Mouse (Mus musculus): ENCODE measurements around the gene Cdh18.
"Not testable (repeated sequence)": the region's sequence is repeated elsewhere in the genome, so short reads cannot be mapped to it uniquely, and the experiment has no call there.

Cdh18 gene

GRCm38 (mm10) chr15:22947234-22947633 is 398.4 kb downstream of the Cdh18 start:
- no peak for DNase-seq (ENCODE audit: low spot score in 2 of 2)

- DNase-seq (ENCODE audit: low spot score in 2 of 2): no peak
These were observed 420.6 kb downstream of the Cdh18 start for GRCm38 (mm10) chr15:22969424-22969823.

DNA sequence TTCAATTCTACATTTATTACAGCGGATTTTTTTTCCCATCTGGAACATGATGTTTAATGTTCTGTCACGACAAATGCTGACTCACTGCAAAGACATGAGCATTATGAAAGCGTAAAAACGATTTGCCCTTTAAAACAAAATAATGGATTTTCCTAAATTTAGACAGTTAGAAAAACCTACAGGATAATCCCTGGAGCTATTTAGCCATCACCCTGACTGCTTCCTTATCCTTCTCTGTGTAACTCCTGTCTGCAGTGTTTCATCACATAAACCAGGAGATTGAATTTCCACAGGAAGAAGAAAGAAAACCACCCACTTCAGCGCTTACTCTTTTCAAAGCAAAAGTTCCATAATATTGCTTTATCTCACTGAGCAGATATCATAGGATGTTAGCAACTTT is 431.3 kb downstream of the Cdh18 start:
- no peak for DNase-seq (ENCODE audit: low spot score in 2 of 2)

GRCm38 (mm10) chr15:22984647-22985046 is 435.8 kb downstream of the Cdh18 start:
- DNase-seq (ENCODE audit: low spot score in 2 of 2): no peak

GRCm38 (mm10) chr15:23016680-23017079 is 467.9 kb downstream of the Cdh18 start:
- no peak for DNase-seq (ENCODE audit: low spot score in 2 of 2)

GRCm38 (mm10) chr15:23021151-23021550 is 472.3 kb downstream of the Cdh18 start:
- DNase-seq (ENCODE audit: low spot score in 2 of 2): no peak

- no peak for DNase-seq (ENCODE audit: low spot score in 2 of 2)
These were observed 473.8 kb downstream of the Cdh18 start for GRCm38 (mm10) chr15:23022635-23023034.

GRCm38 (mm10) chr15:23035551-23036207 is 486.9 kb downstream of the Cdh18 start:
- no peak for DNase-seq (ENCODE audit: low spot score in 2 of 2)

GRCm38 (mm10) chr15:23036208-23037065 is 487.6 kb downstream of the Cdh18 start:
- DNase-seq (ENCODE audit: low spot score in 2 of 2): peak in 1 of 2 experiments; percentile 2

DNA sequence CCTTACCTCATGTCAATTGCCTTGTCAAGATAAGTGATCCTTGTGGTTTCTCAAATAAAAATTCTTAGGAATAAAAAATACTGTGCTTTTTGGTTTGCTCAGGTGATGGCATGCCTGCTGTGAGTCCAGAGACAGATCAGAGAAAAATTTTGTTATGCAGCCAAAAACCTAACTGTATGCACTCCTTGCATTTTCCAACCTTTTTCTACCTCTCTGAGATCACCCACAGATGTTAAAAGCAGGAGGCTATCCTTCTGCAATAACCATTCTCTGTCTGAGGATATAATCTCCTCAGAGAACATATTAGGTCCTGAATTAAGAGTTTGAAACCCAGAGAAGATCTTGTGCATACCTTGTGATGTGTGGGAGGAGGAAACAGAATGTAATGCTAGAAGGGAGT is 488.7 kb downstream of the Cdh18 start:
- DNase-seq (ENCODE audit: low spot score in 2 of 2): no peak

DNA sequence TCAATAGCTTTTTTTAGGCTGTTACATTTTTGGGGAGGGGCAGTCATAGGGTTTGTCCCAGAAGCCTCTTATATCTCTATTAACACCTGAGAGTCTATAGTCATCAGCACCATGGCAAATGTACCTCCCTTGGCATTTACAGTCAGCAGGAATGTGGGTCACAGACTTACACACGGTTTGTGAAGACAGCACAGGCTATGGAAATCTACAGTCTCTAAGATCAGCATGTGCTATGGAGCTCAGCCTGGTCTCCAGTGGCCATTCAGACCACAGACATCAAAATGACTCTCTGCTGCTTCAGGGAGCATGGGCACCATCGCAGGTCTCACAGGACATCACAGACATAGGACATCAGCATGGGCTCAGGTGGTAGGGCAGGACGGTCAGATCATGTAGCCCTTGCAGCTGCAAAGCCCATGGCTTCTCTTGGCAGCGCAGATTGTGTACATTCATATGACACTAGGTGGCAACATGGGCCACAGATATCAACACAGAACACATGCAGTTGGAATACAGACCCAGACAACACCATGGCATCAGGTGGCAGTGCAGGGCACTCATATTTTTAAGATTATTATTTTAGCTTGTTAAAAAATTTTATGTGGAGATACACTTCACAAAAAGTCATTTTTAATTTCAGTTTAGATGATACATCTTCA is 497.4 kb downstream of the Cdh18 start:
- no peak for DNase-seq (ENCODE audit: low spot score in 2 of 2)

GRCm38 (mm10) chr15:23052006-23052405 is 503.2 kb downstream of the Cdh18 start:
- no peak for DNase-seq (ENCODE audit: low spot score in 2 of 2)

DNA sequence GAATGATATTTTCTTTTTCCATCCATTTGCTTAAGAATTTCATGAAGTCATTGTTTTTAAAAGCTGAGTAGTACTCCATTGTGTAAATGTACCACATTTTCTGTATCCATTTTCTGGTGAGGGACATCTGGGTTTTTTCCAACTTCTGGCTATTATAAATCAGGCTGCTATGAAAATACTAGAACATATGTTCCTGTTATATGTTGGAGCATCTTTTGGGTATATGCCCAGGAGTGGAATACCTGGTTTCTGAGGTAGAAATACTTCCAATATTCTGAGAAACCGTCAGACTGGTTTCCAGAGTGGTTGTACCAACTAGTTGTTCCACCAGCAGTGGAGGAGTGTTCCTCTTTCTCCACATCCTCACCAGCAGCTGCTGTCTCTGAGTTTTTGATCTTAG is 536.5 kb downstream of the Cdh18 start:
- not testable (repeated sequence) for DNase-seq (ENCODE audit: low spot score in 2 of 2)

DNA sequence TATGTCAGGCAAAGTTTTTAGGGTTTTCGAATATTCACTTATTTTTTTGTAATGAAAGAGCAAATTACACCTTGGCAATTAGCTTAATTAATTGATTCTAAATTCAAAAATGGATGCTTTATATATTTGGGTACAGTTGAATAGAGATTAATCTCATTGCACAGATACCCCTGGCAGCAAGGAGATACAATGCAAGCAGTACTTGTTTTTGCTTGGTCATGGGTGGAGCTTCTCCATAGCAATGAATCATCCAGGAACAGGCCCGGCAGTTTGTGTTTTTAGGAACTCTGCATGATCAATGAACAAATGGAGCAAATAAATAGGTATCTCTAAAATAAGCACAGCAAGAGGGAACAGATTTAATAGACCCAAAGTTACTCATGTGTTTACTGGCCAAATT is 538.7 kb downstream of the Cdh18 start:
- DNase-seq (ENCODE audit: low spot score in 2 of 2): no peak

GRCm38 (mm10) chr15:23096601-23097000 is 547.8 kb downstream of the Cdh18 start:
- no peak for DNase-seq (ENCODE audit: low spot score in 2 of 2)

DNA sequence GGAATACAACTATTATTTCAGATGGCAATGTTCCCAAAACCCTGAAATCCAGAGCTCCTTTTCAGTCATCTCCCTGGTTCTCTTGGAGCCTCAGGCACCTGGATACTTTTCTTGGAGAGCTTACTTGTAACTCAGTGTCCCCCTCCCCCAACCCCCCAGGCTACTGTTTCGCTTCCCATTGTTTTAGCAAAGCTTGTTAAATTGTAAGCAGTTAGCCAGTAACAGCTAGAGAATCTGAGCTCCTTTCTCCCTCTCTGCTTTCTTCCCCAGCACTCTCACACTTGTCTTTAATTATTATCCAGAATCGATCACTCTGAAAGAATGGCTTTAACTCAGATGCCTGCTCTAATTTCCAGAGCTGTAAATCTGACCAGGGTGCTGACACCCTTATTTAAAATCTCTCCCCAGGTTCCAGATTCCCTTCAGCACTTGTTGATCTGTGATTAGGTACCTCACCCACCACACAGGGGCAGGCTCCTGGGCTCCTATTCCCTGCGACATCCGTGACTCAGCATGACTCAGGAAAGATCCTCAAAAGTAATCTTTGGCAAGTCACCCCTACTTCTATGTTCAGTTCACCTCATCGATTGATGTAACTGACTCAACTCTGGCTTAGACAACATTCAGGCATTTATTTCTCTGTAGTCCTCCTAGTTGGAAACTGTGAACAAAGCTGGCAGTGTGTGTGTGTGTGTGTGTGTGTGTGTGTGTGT is 556.0 kb downstream of the Cdh18 start:
- no peak for DNase-seq (ENCODE audit: low spot score in 2 of 2)

GRCm38 (mm10) chr15:23134950-23135715 is 586.3 kb downstream of the Cdh18 start:
- DNase-seq (ENCODE audit: low spot score in 2 of 2): no peak

DNA sequence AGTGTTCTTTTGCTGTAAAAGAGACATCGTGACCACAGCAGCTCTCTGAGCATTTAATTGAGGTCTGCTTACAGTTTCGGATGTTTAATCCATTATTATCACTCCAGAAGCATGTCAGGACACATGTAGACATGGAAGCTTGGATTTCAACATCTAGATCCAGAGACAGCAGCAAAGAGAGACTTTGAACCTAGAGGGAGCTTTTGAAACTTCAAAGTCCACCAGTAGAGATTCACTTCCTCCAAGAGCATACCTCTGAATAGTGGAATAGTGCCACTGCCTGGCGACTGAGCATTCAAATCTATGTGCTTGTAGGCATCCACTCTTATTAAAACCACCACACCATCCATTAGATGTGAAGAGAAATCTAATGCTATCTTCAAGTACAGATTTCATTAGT is 588.1 kb downstream of the Cdh18 start:
- no peak for DNase-seq (ENCODE audit: low spot score in 2 of 2)

- DNase-seq (ENCODE audit: low spot score in 2 of 2): not testable (repeated sequence)
These were observed 594.1 kb downstream of the Cdh18 start for GRCm38 (mm10) chr15:23142907-23143306.

DNA sequence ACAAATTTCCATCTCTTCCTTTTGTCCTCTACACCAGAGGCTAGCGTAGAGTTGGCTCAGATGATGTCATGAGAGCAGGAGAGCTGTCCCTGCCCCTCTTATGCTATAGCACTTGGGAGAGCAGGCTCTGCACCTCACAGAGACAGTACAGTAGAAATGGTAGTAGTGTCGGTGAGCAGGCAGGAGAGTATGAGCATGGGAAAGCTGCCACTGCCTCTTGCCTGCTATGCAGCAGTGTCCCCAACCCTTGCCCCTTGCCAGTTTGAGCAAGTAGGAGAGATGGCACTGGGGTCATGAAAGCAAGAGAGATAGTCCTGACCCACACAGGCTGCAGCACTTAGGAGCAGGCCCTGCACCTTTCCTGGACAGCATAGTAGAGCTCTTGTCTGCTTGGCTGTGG is 607.1 kb downstream of the Cdh18 start:
- no peak for DNase-seq (ENCODE audit: low spot score in 2 of 2)

GRCm38 (mm10) chr15:23164869-23165268 is 616.0 kb downstream of the Cdh18 start:
- DNase-seq (ENCODE audit: low spot score in 2 of 2): no peak

Measured in heart, adult 9 months (tissue).